Mouse (Mus musculus): Measurements from ENCODE around the gene Hmbs.

DNA sequence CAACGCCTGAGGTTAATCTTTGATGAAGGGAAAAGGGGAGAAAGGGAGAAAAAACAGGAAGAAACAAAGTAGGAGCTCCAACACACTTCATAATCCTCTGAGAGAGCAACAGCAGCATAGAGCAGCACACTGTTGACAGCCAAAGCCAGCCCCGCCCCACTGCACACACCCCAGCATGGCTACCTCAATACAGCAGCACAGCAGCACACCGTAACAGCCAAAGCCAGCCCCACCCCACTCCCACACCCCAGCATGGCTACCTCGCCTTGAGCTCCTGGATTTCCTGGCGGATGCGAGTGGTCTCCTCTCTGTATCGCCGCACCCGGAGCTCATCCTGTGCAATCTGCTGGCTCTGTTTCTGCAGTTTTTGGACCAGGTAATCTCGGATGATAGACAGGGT, 8.3 kb upstream of the Hmbs start:
- TF ChIP-seq POLR2A (IDR thresholded peaks at IDR 0.05; ENCODE audit: low read depth, low read length) (no peak), CHD1 (IDR thresholded peaks at IDR 0.05; ENCODE audit: low read depth, low read length) (no peak), CTCF (conservative IDR thresholded peaks at IDR 0.05 in 1 of 2, IDR thresholded peaks at IDR 0.05 in 1 of 2; ENCODE audit: low read depth in 2 of 2, low read length in 2 of 2) (no peak), NELFE (IDR thresholded peaks at IDR 0.05; ENCODE audit: low read depth, low read length) (no peak), USF1 (IDR thresholded peaks at IDR 0.05; ENCODE audit: low read depth, low read length) (no peak)

Measured in CH12.LX (cell line).